Mouse (Mus musculus) ES-E14 (cell line): ENCODE data around the gene Prmt1. TPM values are rescaled to one million over a fixed set of nuclear protein-coding genes. Genes with fewer than 3 reads are reported as not detected.

ENCODE experiments used
- DNase-seq: peaks from one replicate; pipeline ENCODE4 v3.0.0-alpha.2; 2013; ENCODE audit warnings: low read depth, low spot score
- H3K27ac ChIP-seq: 2 replicates; pipeline ENCODE4 v1.5.1; 2012; ENCODE audit warnings: low read depth, mild to moderate bottlenecking, low read length, moderate library complexity, mixed read lengths; ENCODE audit not compliant: poor library complexity, insufficient read depth, severe bottlenecking
- H3K36me3 ChIP-seq: 2 replicates; pipeline ENCODE4 v1.6.1; 2012; ENCODE audit warnings: mild to moderate bottlenecking, low read length, moderate library complexity, mixed read lengths; ENCODE audit not compliant: control insufficient read depth, poor library complexity, insufficient read depth, severe bottlenecking
- H3K4me1 ChIP-seq, 2 experiments: fragments of 150-350 bp in 1 of 2; sonication (generic) in 1 of 2; 2 replicates each; pipeline ENCODE4 v1.6.1; 2012; ENCODE audit warnings: low read length in 2 of 2, mild to moderate bottlenecking in 1 of 2, mixed read lengths in 1 of 2; ENCODE audit not compliant: control insufficient read depth in 2 of 2, insufficient read depth in 2 of 2, poor library complexity in 1 of 2
- H3K4me3 ChIP-seq, 2 experiments: fragments of 150-350 bp in 1 of 2; sonication (generic) in 1 of 2; 2 replicates each; pipeline ENCODE4 v1.5.1; 2012; ENCODE audit warnings: low read length in 2 of 2, low read depth in 1 of 2, mild to moderate bottlenecking in 1 of 2, mixed read lengths in 1 of 2; ENCODE audit not compliant: insufficient read depth in 1 of 2, poor library complexity in 1 of 2, severe bottlenecking in 1 of 2
- H3K9ac ChIP-seq: 2 replicates; pipeline ENCODE4 v1.6.1; 2012; ENCODE audit warnings: low read depth, mild to moderate bottlenecking, low read length, mixed read lengths; ENCODE audit not compliant: poor library complexity, insufficient read depth, severe bottlenecking
- H3K9me3 ChIP-seq: fragments of 150-350 bp; sonication (generic); 2 replicates; pipeline ENCODE4 v1.6.1; 2012; ENCODE audit warnings: low read depth, mild to moderate bottlenecking, low read length; ENCODE audit not compliant: control insufficient read depth, insufficient read depth
- CHD2 ChIP-seq: IDR thresholded peaks from 2 replicates; pipeline ENCODE4 v1.6.1; 2014; ENCODE audit warnings: mild to moderate bottlenecking, low read depth, low read length, inconsistent platforms
- HCFC1 ChIP-seq: IDR thresholded peaks from 2 replicates; pipeline ENCODE4 v1.6.1; 2012; ENCODE audit warnings: low read length, inconsistent platforms, borderline replicate concordance; ENCODE audit not compliant: insufficient read depth
- MAFK ChIP-seq: IDR thresholded peaks from 2 replicates; pipeline ENCODE4 v1.6.1; 2014; ENCODE audit warnings: mild to moderate bottlenecking, low read depth, low read length, inconsistent platforms; ENCODE audit not compliant: insufficient read depth
- ZC3H11A ChIP-seq: IDR thresholded peaks from 2 replicates; pipeline ENCODE4 v1.6.1; 2012; ENCODE audit warnings: low read depth, mild to moderate bottlenecking, inconsistent platforms, low read length, borderline replicate concordance
- ZNF384 ChIP-seq: IDR thresholded peaks from 2 replicates; pipeline ENCODE4 v1.6.1; 2012; ENCODE audit warnings: low read depth, low read length, inconsistent platforms
- in situ Hi-C, 2 experiments: fragments of 600-800 bp; cut with MboI; formaldehyde crosslinking; loops; one replicate each; pipeline ENCODE4 v1.15.1; 2025; ENCODE audit warnings: low sequenced_read_pairs in 2 of 2, inconsistent platforms in 1 of 2; ENCODE audit not compliant: unreplicated experiment in 2 of 2
- total RNA-seq: library from RNA; depleted of rRNA; stranded (reverse); fragments of 300-350 nt; gene quantifications from 2 replicates; pipeline ENCODE4 v1.2.3, GENCODE M21; 2012; rRNA removed

Prmt1 gene
- 413 and 429 TPM in 2 replicates for total RNA-seq

DNA sequence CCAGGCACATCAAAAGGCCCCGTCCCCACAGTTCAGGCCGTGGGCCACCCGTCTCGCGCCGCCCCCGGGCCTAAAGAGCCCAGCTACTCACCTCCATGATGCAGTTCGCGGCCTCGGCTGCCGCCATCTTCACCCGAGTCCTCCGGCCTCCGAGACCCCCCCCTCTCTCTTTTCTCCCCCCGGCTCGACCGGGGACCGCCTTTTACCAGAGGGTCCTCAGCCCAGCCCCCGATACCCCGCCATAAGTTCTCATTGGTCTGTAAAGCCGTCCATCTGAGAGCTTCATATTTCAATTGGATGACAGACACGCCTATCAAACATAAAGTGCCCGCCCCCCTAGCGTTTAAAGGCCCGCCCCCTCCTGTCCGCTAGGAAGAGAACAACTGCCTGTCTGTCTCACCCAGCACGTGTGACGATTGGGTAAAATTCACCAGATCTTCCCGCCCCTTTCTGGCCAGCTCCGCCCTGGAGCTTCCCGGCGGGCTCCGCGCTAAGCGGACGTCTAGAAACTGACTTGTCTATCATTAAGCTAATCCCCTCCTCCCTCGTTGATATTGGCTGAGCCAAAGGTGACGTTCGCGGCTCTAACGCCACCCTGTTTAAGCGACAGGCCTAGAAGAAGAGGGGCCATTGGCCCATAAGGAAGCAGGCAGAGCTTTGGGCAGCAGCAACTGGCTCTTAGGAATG, at the start of gene Prmt1:
TSS of gene Prmt1 (minus strand) at position 377 of the 687 bp plus-strand sequence.
- H3K4me3 ChIP-seq = peak within 1 kb of the TSS; percentile 88 to 95
- TF ChIP-seq ZC3H11A (no peak), HCFC1 (peak; percentile 16; the same call in 1 of the 2 replicates), ZNF384 (no peak), CHD2 (peak; percentile 97)
- no peaks in the 10 kb centered on the region for H3K9me3 ChIP-seq
- peak within 1 kb of the TSS; percentile 99 for H3K9ac ChIP-seq
- peaks cover 3 to 16% of the 10 kb centered on the region in 2 experiments; a peak in 3 of 4 replicates for H3K4me1 ChIP-seq
- in situ Hi-C loops = no loop called here
- peak within 1 kb of the TSS; percentile 92 for H3K27ac ChIP-seq
- peaks cover 27% of the 10 kb centered on the region for H3K36me3 ChIP-seq
- peak; percentile 97 for DNase-seq

DNA sequence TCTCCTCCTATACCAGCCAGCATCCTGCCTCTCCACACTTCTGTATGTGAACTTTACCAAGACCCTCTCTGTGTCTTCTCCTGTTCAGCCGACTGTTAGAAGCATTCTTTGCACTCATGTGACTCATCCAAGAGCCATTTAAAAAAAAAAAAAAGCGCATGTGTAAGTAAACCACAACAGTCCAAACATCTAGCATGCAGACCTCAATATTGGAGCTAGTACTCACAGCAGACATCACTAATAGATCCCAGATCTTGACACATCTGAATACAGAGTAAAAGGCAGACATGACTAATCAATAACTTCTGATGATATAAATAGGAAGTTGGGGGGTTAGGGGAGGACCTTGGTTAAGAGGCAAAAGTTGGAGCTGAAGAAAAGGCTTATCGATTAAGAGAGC, 49.3 kb upstream of the Prmt1 start:
- H3K9ac ChIP-seq = no peak overlapping the region
- H3K4me3 ChIP-seq = no peak overlapping the region
- H3K4me1 ChIP-seq = no peaks in the 10 kb centered on the region
- peaks cover 55% of the 10 kb centered on the region for H3K36me3 ChIP-seq
- no peaks in the 10 kb centered on the region for H3K9me3 ChIP-seq
- TF ChIP-seq HCFC1 (no peak), CHD2 (no peak), MAFK (no peak), ZC3H11A (no peak)
- H3K27ac ChIP-seq = no peak overlapping the region
- DNase-seq = no peak
- in situ Hi-C loops = no loop called here

DNA sequence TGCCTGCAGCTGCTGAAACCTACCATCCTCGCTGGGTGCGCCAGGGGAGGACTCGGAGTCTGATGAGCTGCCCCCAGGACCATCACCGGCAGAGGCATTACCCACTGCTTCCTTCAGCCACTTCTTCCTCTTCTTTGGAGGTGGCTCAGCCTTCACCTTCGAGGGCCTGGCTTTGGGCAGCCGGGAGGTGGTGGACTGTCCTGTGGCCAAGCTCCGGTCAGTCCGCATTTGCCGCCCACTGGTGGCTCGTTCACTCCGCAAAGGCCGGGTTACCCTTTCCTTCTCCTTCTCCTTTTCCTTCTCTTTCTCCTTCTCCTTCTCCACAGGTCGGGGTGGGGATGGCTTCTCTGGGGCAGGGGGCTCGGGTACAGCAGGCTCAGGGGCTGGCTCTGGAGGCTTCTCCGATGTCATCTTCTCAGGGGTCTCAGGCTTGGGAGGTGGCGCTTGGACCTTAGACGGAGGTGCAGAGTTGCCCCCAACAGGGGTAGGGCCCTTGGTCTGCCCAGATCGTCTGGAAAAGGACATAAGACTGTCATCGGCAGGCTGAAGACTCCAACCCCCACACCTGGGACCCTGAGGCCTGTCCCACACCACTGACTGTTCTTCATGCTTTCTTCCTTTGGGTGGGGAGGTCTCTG, 47.5 kb upstream of the Prmt1 start:
- no peak overlapping the region for H3K4me3 ChIP-seq
- no peaks in the 10 kb centered on the region for H3K4me1 ChIP-seq
- H3K27ac ChIP-seq = no peak overlapping the region
- TF ChIP-seq ZC3H11A (no peak), ZNF384 (no peak), HCFC1 (no peak), CHD2 (no peak), MAFK (no peak)
- in situ Hi-C loops = no loop called here
- no peaks in the 10 kb centered on the region for H3K9me3 ChIP-seq
- peaks cover 59% of the 10 kb centered on the region for H3K36me3 ChIP-seq
- H3K9ac ChIP-seq = no peak overlapping the region
- no peak for DNase-seq

DNA sequence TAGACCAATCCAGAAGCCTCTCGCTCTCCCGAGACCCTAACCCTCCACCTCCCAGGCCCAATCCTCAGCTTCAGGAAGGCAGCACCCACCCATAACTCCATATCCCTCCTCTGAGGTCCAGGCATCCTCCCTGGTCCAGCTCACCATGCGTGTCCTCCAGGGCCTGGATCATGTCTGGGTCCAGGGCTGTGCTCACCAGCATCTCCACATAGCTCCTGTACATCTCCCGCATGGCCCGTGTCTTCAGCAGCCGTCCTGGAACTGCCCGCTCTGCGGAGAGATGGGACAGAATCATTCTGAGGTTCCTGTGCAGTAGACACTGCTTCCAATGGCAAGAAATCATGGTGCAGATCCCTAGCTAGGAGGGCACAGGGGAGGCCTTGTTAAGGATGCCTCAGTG, 44.5 kb upstream of the Prmt1 start:
- Histone ChIP-seq H3K4me3 (no peak overlapping the region), H3K36me3 (peaks cover 66% of the 10 kb centered on the region), H3K27ac (no peak overlapping the region), H3K9me3 (no peaks in the 10 kb centered on the region), H3K4me1 (peaks cover 0 to 7% of the 10 kb centered on the region in 2 experiments; a peak in 1 of 4 replicates), H3K9ac (no peak overlapping the region)
- in situ Hi-C loops = no loop called here
- no peak for DNase-seq
- TF ChIP-seq MAFK = no peak
- no peak for TF ChIP-seq ZC3H11A
- TF ChIP-seq CHD2 = no peak
- no peak for TF ChIP-seq HCFC1
- no peak for TF ChIP-seq ZNF384
